Mouse (Mus musculus) embryonic fibroblast, embryonic 13.5 days (primary cell): ENCODE data around the gene Cxadr.

Source experiments
- CTCF ChIP-seq: IDR thresholded peaks from 2 replicates; pipeline ENCODE4 v1.5.1; 2011; ENCODE audit warnings: mild to moderate bottlenecking, control low read depth, low read length, moderate library complexity, borderline replicate concordance; ENCODE audit not compliant: insufficient read depth
- POLR2A ChIP-seq: IDR thresholded peaks from 2 replicates; pipeline ENCODE4 v1.6.1; 2011; ENCODE audit warnings: low read depth, mild to moderate bottlenecking, control low read depth, low read length, moderate library complexity

DNA sequence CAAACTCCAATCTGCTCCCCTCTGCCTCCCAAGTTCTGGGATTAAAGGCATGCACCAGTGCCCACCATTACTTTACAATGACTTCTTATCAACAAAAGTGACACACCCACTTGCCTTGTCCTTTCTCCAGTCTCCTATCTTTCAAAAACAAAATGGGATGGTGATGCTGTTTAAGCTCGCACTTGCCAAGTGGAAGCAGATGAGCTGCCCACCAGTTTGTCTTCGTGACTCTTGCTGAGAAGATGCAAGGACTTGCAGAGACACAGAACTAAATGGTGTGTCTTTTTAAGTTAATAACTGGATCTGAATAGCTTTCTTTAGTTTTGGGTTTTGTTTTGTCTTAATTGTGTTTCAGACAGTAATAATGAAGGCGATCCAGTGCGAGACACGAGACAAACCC is 41.5 kb downstream of the Cxadr start:
- TF ChIP-seq CTCF = no peak
- TF ChIP-seq POLR2A = no peak
